Mouse (Mus musculus) liver, embryonic 16.5 days (tissue): ENCODE measurements around the gene Eepd1. TPM values are rescaled to one million over a fixed set of nuclear protein-coding genes. Genes with fewer than 3 reads are reported as not detected.

Experiments used
- ATAC-seq: fragments of 200-750 bp; cut with Nextera tagmentation; 2 replicates; pipeline ENCODE4 v1.8.0; 2017; ENCODE audit warnings: low read depth, mild to moderate bottlenecking, moderate number of reproducible peaks, moderate library complexity
- H3K27ac ChIP-seq: fragments of 300-500 bp; sonication (generic); 2 replicates; pipeline ENCODE4 v1.5.1; 2014; ENCODE audit warnings: mild to moderate bottlenecking, low read length
- H3K27me3 ChIP-seq: fragments of 300-500 bp; sonication (generic); 2 replicates; pipeline ENCODE4 v1.6.1; 2014; ENCODE audit warnings: low read depth, low read length, mixed read lengths; ENCODE audit not compliant: control insufficient read depth, insufficient read depth
- H3K36me3 ChIP-seq: fragments of 300-500 bp; sonication (generic); 2 replicates; pipeline ENCODE4 v1.6.1; 2014; ENCODE audit warnings: mild to moderate bottlenecking; ENCODE audit not compliant: control insufficient read depth, insufficient read depth
- H3K4me1 ChIP-seq: fragments of 300-500 bp; sonication (generic); 2 replicates; pipeline ENCODE4 v1.6.1; 2014; ENCODE audit warnings: low read depth, low read length, mixed read lengths; ENCODE audit not compliant: control insufficient read depth
- H3K4me2 ChIP-seq: fragments of 300-500 bp; sonication (generic); 2 replicates; pipeline ENCODE4 v1.6.1; 2014; ENCODE audit warnings: low read depth, low read length, mixed read lengths
- H3K4me3 ChIP-seq: fragments of 300-500 bp; sonication (generic); 2 replicates; pipeline ENCODE4 v1.5.1; 2014; ENCODE audit warnings: low read depth, mild to moderate bottlenecking, low read length
- H3K9ac ChIP-seq: fragments of 300-500 bp; sonication (generic); 2 replicates; pipeline ENCODE4 v1.6.1; 2014; ENCODE audit warnings: low read depth, low read length
- H3K9me3 ChIP-seq: fragments of 300-500 bp; sonication (generic); replicated peaks from 2 replicates; pipeline ENCODE4 v1.6.1; 2016; ENCODE audit warnings: low read length; ENCODE audit not compliant: control insufficient read depth
- WGBS: fragments of 180-500 bp; shearing (Covaris S2); extraction: QIAGEN DNeasy Blood & Tissue Kit; methylation state at CpG from one replicate; pipeline ENCODE4 v1.1.7; 2014; ENCODE audit not compliant: insufficient replicate concordance; 5-methylcytosine and 5-hydroxymethylcytosine counted together
- polyA plus RNA-seq: library from polyadenylated mRNA; unstranded; fragments of >200 nt; fragmentation: Nextera tagmentation; extraction: Ambion mirVana; gene quantifications from 2 replicates; pipeline ENCODE4 v1.2.1, GENCODE M21; 2015

Gene Eepd1
- polyA plus RNA-seq, 1 experiment from 2014 or later = 7.0 TPM

- 13% methylated on average over 4 of the region's 4 CpGs for WGBS
- Histone ChIP-seq H3K27ac (no peak overlapping the region), H3K4me2 (no peak overlapping the region), H3K9me3 (no peaks in the 10 kb centered on the region), H3K27me3 (no peaks in the 10 kb centered on the region), H3K4me1 (peaks cover 7% of the 10 kb centered on the region), H3K9ac (no peak overlapping the region), H3K36me3 (no peaks in the 10 kb centered on the region), H3K4me3 (no peak overlapping the region)
- ATAC-seq = peak; percentile 62
These were observed 109.4 kb downstream of the Eepd1 start for GRCm38 (mm10) chr9:25590740-25591139.

GRCm38 (mm10) chr9:25591390-25592354, 110.3 kb downstream of the Eepd1 start:
- 0 out of 2 replicates have a peak overlapping the region, but pooled peaks have one; percentile 50 for H3K27ac ChIP-seq
- H3K27me3 ChIP-seq = no peaks in the 10 kb centered on the region
- H3K9me3 ChIP-seq = no peaks in the 10 kb centered on the region
- no peak overlapping the region for H3K9ac ChIP-seq
- H3K4me1 ChIP-seq = peaks cover 7% of the 10 kb centered on the region
- peak overlapping the region; percentile 41; the same call in 1 of the 2 replicates for H3K4me2 ChIP-seq
- 0 out of 2 replicates have a peak overlapping the region, but pooled peaks have one; percentile 19 for H3K4me3 ChIP-seq
- H3K36me3 ChIP-seq = no peaks in the 10 kb centered on the region
- peak; percentile 60; the same call in 1 of the 2 replicates for ATAC-seq
- 26% methylated on average over 15 of the region's 15 CpGs for WGBS

- WGBS = 32% methylated on average over 4 of the region's 4 CpGs
- H3K4me2 ChIP-seq = no peak overlapping the region
- H3K4me1 ChIP-seq = peaks cover 7% of the 10 kb centered on the region
- ATAC-seq = no peak
- H3K36me3 ChIP-seq = no peaks in the 10 kb centered on the region
- no peak overlapping the region for H3K27ac ChIP-seq
- H3K9me3 ChIP-seq = no peaks in the 10 kb centered on the region
- H3K27me3 ChIP-seq = no peaks in the 10 kb centered on the region
- no peak overlapping the region for H3K4me3 ChIP-seq
- no peak overlapping the region for H3K9ac ChIP-seq
These were observed 111.1 kb downstream of the Eepd1 start for GRCm38 (mm10) chr9:25592355-25592955.

- Histone ChIP-seq H3K9ac (no peak overlapping the region), H3K4me1 (no peaks in the 10 kb centered on the region), H3K4me3 (no peak overlapping the region), H3K27ac (no peak overlapping the region), H3K27me3 (no peaks in the 10 kb centered on the region), H3K9me3 (no peaks in the 10 kb centered on the region), H3K4me2 (no peak overlapping the region), H3K36me3 (no peaks in the 10 kb centered on the region)
- ATAC-seq = no peak
- WGBS = 28% methylated on average over 2 of the region's 2 CpGs
These were observed 143.4 kb downstream of the Eepd1 start for GRCm38 (mm10) chr9:25624744-25625143.

DNA sequence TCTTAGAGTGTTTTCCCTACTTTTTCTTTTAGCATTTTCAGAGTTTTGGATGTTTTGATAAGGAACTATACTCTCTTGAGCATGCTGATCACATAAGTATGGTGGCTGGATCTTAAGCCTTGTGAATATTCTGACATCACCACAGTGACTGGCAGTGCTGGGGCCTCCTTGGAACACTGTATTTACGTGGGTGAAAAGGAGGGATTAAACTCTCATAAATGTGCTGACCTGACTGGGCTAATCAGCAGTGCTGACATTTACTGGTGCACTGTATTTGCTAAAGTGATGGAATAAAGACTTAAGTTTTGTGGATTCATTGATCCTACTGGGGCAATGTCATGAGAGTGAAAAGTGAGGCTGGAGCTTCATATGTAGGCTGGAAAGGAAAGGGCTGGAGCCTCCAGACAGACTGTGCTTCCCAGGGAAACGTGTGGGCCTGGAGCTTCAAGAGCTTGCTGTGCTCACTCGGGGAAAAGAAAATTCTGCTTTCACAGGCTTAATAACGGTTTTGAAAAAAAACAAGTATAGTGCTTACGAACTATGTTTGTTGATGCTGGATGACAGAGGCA, 148.3 kb downstream of the Eepd1 start:
- no peak for ATAC-seq
- WGBS = 52% methylated on average over 5 of the region's 5 CpGs
- Histone ChIP-seq H3K9ac (no peak overlapping the region), H3K27me3 (no peaks in the 10 kb centered on the region), H3K36me3 (no peaks in the 10 kb centered on the region), H3K4me2 (no peak overlapping the region), H3K9me3 (no peaks in the 10 kb centered on the region), H3K4me1 (no peaks in the 10 kb centered on the region), H3K4me3 (no peak overlapping the region), H3K27ac (no peak overlapping the region)

Other genes with a start within 250 kb of the Eepd1 start
- 73.7 and 88.8 TPM in 2 replicates for gene Sept7, start 229.1 kb upstream of the Eepd1 start, polyA plus RNA-seq